Mouse (Mus musculus): Measurements from ENCODE around the gene Stk19. TPM values are rescaled to one million over a fixed set of nuclear protein-coding genes. Genes with fewer than 3 reads are reported as not detected.
"Not testable (repeated sequence)": the region's sequence is repeated elsewhere in the genome, so short reads cannot be mapped to it uniquely, and the experiment has no call there.

Stk19 gene
- polyA plus RNA-seq, 1 experiment from 2014 or later = 30.9 TPM

DNA sequence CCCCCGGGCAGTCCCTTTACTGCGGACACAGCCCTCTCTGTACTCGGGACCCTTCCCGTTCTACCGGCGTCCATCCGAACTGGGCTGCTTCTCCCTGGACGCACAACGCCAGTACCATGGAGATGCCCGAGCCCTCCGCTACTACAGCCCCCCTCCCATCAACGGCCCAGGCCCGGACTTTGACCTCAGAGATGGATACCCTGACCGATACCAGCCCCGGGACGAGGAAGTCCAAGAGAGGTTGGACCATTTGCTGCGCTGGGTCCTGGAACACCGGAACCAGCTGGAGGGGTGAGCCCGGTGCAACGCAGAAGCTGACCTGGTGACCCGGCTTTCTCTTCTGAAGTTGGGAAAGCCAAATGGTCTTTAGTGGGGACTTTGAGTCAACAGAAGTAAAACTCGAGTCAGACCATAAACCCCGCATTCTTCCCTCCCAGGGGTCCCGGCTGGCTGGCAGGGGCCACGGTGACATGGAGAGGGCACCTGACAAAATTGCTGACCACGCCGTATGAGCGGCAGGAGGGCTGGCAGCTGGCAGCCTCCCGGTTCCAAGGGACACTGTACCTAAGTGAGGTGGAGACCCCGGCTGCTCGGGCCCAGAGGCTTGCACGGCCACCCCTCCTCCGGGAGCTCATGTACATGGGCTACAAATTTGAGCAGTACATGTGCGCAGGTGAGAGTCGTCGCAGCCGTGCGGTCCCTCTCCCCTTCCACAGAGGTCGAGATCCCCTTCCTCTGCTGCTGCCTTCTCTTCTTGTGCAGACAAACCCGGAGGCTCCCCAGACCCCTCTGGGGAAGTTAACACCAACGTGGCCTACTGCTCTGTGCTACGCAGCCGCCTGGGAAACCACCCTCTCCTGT is 949 bp upstream of the Stk19 start:
- H3K27me3 ChIP-seq (replicated peaks) = no peaks in the 10 kb centered on the region
- 0 out of 2 replicates have a peak overlapping the region, but pooled peaks have one; percentile 37 for H3K27ac ChIP-seq
- WGBS = 37% methylated on average over 43 of the region's 43 CpGs
- H3K9me3 ChIP-seq = no peaks in the 10 kb centered on the region
- peak overlapping the region; percentile 100 for H3K4me2 ChIP-seq (replicated peaks)
- ATAC-seq (ENCODE audit: low FRiP score, low read depth) = 0 out of 2 replicates have a peak, but pooled peaks have one; percentile 7
- peak overlapping the region; percentile 75 for H3K9ac ChIP-seq
- H3K4me1 ChIP-seq = peaks cover 26% of the 10 kb centered on the region
- H3K4me3 ChIP-seq = peak overlapping the region; percentile 81
- H3K36me3 ChIP-seq = peaks cover 54% of the 10 kb centered on the region

- Histone ChIP-seq H3K4me1 (peaks cover 26% of the 10 kb centered on the region), H3K4me2 (replicated peaks) (peak overlapping the region; percentile 100), H3K4me3 (peak overlapping the region; percentile 81), H3K9ac (peak overlapping the region; percentile 74), H3K27ac (0 out of 2 replicates have a peak overlapping the region, but pooled peaks have one; percentile 16), H3K36me3 (peaks cover 51% of the 10 kb centered on the region), H3K27me3 (replicated peaks) (no peaks in the 10 kb centered on the region), H3K9me3 (no peaks in the 10 kb centered on the region)
- ATAC-seq (ENCODE audit: low FRiP score, low read depth) = peak; percentile 85
- 4% methylated on average over 48 of the region's 48 CpGs for WGBS
Measured at GRCm38 (mm10) chr17:34836155-34836855, 440 bp downstream of the Stk19 start.

DNA sequence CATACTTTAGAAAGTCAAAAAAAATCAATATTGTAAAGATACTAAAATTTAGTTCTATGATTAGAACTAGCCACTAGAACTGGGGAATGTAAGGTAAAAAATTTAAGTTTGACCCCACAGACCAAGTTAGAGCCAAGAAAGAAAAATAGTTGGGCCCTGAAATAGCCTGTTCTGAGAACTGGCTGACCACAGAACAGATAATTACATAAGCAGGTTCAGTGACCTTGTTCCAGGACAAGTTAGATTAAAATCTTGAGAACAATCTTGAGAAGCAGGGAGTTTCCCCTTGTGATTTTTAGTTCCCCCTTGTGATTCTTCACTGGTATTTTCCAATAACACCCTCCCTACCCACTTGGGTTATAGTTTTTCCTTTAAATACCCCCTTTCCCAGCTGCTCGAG is 6.0 kb downstream of the Stk19 start:
- H3K4me1 ChIP-seq; H3K9me3 ChIP-seq; H3K27me3 ChIP-seq (replicated peaks); H3K4me2 ChIP-seq (replicated peaks); H3K27ac ChIP-seq; H3K4me3 ChIP-seq; ATAC-seq (ENCODE audit: low FRiP score, low read depth); H3K9ac ChIP-seq: not testable (repeated sequence)
- WGBS = 85% methylated on average over 1 of the region's 1 CpGs
- peaks cover 70% of the 10 kb centered on the region for H3K36me3 ChIP-seq

DNA sequence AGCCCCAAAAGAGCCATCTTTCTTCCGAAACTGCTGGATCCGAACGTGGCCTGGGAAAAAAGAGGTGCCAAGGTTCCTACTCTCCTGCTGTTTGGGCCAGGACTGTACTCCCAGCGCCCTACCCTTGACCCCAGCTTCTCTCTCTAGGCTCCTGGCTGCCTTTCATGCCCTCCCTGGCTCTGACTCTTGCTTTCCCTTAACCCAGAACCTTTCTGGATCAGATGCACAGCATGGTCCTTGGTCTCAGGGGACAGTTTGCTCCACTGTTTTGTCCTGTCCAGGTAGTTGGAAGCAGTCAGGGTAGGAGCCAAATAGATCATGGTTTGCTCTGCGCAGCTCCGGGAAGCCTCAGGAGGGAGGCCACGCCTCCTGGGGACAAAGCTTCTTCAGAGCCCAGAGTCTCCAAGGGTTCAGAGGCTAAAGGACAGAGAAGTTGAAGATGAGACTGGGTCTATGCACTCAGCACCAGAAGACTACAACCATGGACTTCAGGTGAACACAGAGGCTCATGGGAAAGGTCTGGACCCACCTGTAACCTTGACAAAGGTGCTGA is 21.9 kb downstream of the Stk19 start:
- no peak overlapping the region for H3K4me2 ChIP-seq (replicated peaks)
- H3K27ac ChIP-seq = no peak overlapping the region
- 73% methylated on average over 7 of the region's 7 CpGs for WGBS
- no peaks in the 10 kb centered on the region for H3K9me3 ChIP-seq
- H3K4me1 ChIP-seq = no peaks in the 10 kb centered on the region
- H3K4me3 ChIP-seq = no peak overlapping the region
- ATAC-seq (ENCODE audit: low FRiP score, low read depth) = no peak
- H3K27me3 ChIP-seq (replicated peaks) = no peaks in the 10 kb centered on the region
- no peak overlapping the region for H3K9ac ChIP-seq
- H3K36me3 ChIP-seq = no peaks in the 10 kb centered on the region

DNA sequence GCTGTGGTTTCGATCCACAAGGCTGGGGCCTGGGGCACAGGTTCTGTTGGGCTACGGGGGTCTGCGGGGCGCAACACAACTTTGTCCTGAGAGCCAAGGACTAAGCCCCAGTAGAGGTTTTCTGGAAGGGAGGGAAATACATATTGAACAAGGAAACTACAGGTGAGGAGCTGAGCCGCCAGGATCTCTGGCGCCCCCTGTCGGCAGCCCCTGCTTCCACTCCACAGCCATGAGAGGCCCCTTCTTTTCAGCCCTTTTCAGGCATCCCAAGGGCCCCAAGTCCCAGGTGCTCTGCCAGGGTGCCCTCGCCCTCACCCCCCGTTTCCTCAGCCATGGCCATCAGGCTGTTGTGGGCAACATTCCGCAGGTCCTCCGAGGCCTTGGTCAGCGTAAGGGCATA is 23.0 kb downstream of the Stk19 start:
- not testable (repeated sequence) for H3K4me3 ChIP-seq; H3K9ac ChIP-seq; H3K4me1 ChIP-seq; H3K27ac ChIP-seq; H3K27me3 ChIP-seq (replicated peaks); H3K36me3 ChIP-seq; ATAC-seq (ENCODE audit: low FRiP score, low read depth); H3K9me3 ChIP-seq; H3K4me2 ChIP-seq (replicated peaks)
- 63% methylated on average over 12 of the region's 12 CpGs for whole genome bisulfite sequencing

DNA sequence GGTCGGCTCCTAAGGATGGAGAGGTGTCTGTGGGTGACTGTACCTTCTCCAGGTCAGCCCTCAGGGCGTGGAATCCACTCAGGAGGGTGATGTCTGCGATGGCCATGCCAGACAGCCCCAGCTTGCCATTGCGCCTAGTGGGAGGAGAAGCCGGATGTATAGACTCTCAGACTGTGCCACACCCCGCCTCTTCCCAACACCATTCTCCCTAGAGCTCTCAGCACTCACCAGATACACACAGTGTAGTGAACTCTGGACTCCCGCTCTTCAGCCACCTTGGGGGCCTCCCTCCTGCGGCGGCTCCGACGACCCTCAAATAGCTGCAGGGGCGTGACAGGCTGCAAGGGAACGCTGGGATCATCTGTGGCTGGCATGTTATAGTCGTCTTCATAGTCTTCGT is 25.5 kb downstream of the Stk19 start:
- Histone ChIP-seq H3K4me3 (no peak overlapping the region), H3K4me1 (no peaks in the 10 kb centered on the region), H3K4me2 (replicated peaks) (no peak overlapping the region), H3K36me3 (no peaks in the 10 kb centered on the region), H3K27ac (no peak overlapping the region), H3K9ac (no peak overlapping the region), H3K9me3 (no peaks in the 10 kb centered on the region), H3K27me3 (replicated peaks) (no peaks in the 10 kb centered on the region)
- ATAC-seq (ENCODE audit: low FRiP score, low read depth) = no peak
- 72% methylated on average over 15 of the region's 15 CpGs for WGBS

DNA sequence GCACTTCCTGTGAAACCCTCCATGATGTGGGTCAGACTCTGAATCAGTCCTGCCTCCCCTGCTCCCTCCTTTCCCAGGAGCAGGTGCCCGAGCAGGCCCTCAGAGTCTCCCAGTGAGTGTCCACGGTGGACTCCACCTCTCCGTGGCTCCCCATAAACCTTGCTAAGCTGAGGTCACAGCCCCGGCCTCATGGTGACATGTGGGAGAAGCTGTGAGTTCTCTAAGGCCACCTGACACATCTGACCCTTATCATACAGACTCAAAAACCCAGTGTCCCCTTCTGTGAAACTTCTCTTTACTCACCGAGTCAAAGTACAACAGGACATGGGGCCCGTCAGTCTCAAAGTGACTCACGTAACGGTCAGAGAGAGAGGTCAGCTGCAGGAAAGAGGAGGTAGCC is 25.9 kb downstream of the Stk19 start:
- not testable (repeated sequence) for H3K9me3 ChIP-seq; H3K4me3 ChIP-seq; H3K4me2 ChIP-seq (replicated peaks); H3K27ac ChIP-seq; ATAC-seq (ENCODE audit: low FRiP score, low read depth); H3K27me3 ChIP-seq (replicated peaks); H3K4me1 ChIP-seq; H3K36me3 ChIP-seq; H3K9ac ChIP-seq
- WGBS = 84% methylated on average over 8 of the region's 8 CpGs

- not testable (repeated sequence) for H3K4me1 ChIP-seq; H3K4me3 ChIP-seq; H3K36me3 ChIP-seq; H3K27me3 ChIP-seq (replicated peaks); ATAC-seq (ENCODE audit: low FRiP score, low read depth); H3K27ac ChIP-seq; H3K9ac ChIP-seq; H3K4me2 ChIP-seq (replicated peaks); H3K9me3 ChIP-seq
- WGBS = 85% methylated on average over 5 of the region's 5 CpGs
Measured at GRCm38 (mm10) chr17:34810411-34810810, 26.3 kb downstream of the Stk19 start.

DNA sequence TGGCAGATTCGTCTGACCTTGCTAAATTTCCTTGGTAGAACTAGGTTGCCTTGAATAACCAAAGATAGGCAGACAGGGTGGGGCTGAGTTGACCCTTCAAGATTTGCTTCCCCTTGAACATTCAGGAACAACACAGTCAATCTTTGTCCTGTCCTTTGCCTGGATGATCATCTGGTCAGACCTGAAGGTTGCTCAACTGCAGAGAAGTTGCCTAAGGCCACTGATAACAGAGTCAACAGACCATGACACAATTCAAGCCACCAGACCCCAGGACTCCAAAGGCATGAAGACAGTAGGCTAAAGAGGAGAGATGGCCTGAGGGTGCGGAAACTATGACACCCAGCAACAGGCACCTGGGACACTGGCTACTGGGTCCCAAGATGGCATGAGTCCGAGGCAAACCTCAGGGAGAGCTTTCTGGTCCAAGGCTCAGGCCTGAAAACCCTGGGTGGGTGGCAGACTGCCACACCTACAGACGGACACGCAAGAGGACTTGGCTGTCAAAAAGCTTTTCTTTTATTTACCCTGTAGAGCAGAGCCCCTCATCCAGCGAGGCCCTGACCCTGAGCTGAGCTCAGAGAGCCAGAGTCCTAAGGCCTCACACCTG is 28.0 kb downstream of the Stk19 start:
- Histone ChIP-seq H3K9ac (no peak overlapping the region), H3K4me2 (replicated peaks) (no peak overlapping the region), H3K9me3 (peaks cover 7% of the 10 kb centered on the region), H3K36me3 (no peaks in the 10 kb centered on the region), H3K27me3 (replicated peaks) (no peaks in the 10 kb centered on the region), H3K4me3 (no peak overlapping the region), H3K27ac (no peak overlapping the region), H3K4me1 (no peaks in the 10 kb centered on the region)
- 84% methylated on average over 6 of the region's 6 CpGs for WGBS
- no peak for ATAC-seq (ENCODE audit: low FRiP score, low read depth)

GRCm38 (mm10) chr17:34807176-34807575 is 29.6 kb downstream of the Stk19 start:
- Histone ChIP-seq H3K4me3 (no peak overlapping the region), H3K27me3 (replicated peaks) (no peaks in the 10 kb centered on the region), H3K4me1 (no peaks in the 10 kb centered on the region), H3K4me2 (replicated peaks) (no peak overlapping the region), H3K9ac (no peak overlapping the region), H3K36me3 (no peaks in the 10 kb centered on the region), H3K27ac (no peak overlapping the region), H3K9me3 (peaks cover 7% of the 10 kb centered on the region)
- ATAC-seq (ENCODE audit: low FRiP score, low read depth) = no peak
- WGBS = 67% methylated on average over 3 of the region's 3 CpGs

DNA sequence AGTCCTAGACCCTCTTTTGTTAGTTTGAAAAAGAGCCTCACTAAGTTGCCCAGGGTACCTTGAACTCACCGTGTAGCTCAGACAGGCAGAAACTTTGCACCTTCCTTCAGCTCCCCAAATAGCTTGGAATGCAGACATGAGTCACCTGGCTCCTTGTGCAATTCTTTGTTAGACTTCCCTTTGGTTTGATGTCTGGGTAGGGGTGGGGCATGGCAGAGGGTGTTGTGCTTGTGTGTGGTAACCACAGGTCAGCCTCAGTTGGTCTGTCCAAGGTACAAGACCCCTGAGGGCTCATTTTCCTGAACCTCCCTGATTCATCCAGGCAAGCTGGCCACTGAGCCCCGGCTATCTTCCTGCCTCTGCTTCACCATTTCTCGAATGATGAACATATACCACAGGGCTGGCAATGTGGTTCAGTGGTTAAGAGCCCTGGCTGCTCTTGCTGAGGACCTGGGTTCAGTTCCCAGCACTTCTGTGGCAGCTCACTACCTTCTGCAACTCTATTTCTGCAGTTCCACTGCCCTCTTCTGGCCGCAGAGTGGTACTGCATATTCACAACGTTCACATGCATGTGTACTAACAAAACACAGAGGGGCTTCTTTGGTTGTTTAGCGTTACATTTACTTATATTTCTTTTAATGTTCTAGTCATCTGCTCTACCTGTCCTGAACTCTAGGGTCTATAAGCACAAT is 31.7 kb downstream of the Stk19 start:
- H3K4me3 ChIP-seq = no peak overlapping the region
- no peak overlapping the region for H3K9ac ChIP-seq
- H3K4me1 ChIP-seq = no peaks in the 10 kb centered on the region
- H3K9me3 ChIP-seq = peaks cover 7% of the 10 kb centered on the region
- H3K4me2 ChIP-seq (replicated peaks) = no peak overlapping the region
- H3K27me3 ChIP-seq (replicated peaks) = no peaks in the 10 kb centered on the region
- WGBS = 77% methylated on average over 6 of the region's 6 CpGs
- ATAC-seq (ENCODE audit: low FRiP score, low read depth) = no peak
- H3K27ac ChIP-seq = no peak overlapping the region
- no peaks in the 10 kb centered on the region for H3K36me3 ChIP-seq

GRCm38 (mm10) chr17:34804301-34804700 is 32.4 kb downstream of the Stk19 start, which contains the start of gene Cyp21a1:
Cyp21a1 (minus strand) TSS chr17:34804561.
- not testable (repeated sequence) for H3K4me2 ChIP-seq (replicated peaks); ATAC-seq (ENCODE audit: low FRiP score, low read depth); H3K9me3 ChIP-seq; H3K9ac ChIP-seq; H3K4me3 ChIP-seq; H3K36me3 ChIP-seq; H3K27ac ChIP-seq; H3K27me3 ChIP-seq (replicated peaks); H3K4me1 ChIP-seq
- WGBS = 86% methylated on average over 5 of the region's 6 CpGs

Data from neural tube, embryonic 12.5 days (tissue).